Mouse (Mus musculus) myocyte (in vitro differentiated cells): Measurements from ENCODE around the gene Mast4.
A peak's percentile ranks its signal among the peaks of the same experiment; 100 is the strongest.

Experiments
- CEBPB ChIP-seq: IDR thresholded peaks from 2 replicates; pipeline ENCODE4 v1.6.1; 2011; ENCODE audit warnings: mild to moderate bottlenecking, moderate library complexity; ENCODE audit not compliant: poor library complexity, insufficient read depth, severe bottlenecking
- E2F4 ChIP-seq: IDR thresholded peaks from one replicate; pipeline ENCODE4 v1.6.1; 2011; ENCODE audit warnings: mild to moderate bottlenecking, control low read depth, moderate library complexity; ENCODE audit not compliant: insufficient read depth
- MAX ChIP-seq: IDR thresholded peaks from one replicate; pipeline ENCODE4 v1.6.1; 2011; ENCODE audit warnings: low read depth, mild to moderate bottlenecking, control low read depth
- MYOG ChIP-seq, 3 experiments: IDR thresholded peaks; one replicate each; pipeline ENCODE4 v1.6.1; 2011; ENCODE audit warnings: control low read depth in 2 of 3, low read depth in 2 of 3, mild to moderate bottlenecking in 2 of 3; ENCODE audit not compliant: insufficient read length in 2 of 3, control insufficient read depth in 1 of 3, insufficient read depth in 1 of 3
- POLR2A ChIP-seq: IDR thresholded peaks from one replicate; pipeline ENCODE4 v1.6.1; 2011; ENCODE audit warnings: low read depth, mild to moderate bottlenecking, control low read depth, moderate library complexity; ENCODE audit not compliant: insufficient read length
- REST ChIP-seq: IDR thresholded peaks from one replicate; pipeline ENCODE4 v1.6.1; 2011; ENCODE audit warnings: mild to moderate bottlenecking, control low read depth, moderate library complexity; ENCODE audit not compliant: insufficient read depth, insufficient read length
- SRF ChIP-seq: IDR thresholded peaks from one replicate; pipeline ENCODE4 v1.6.1; 2011; ENCODE audit warnings: low read depth; ENCODE audit not compliant: control insufficient read depth, insufficient read length
- TCF12 ChIP-seq: IDR thresholded peaks from one replicate; pipeline ENCODE4 v1.6.1; 2011; ENCODE audit warnings: mild to moderate bottlenecking, control low read depth; ENCODE audit not compliant: poor library complexity, insufficient read depth, severe bottlenecking
- TCF3 ChIP-seq: IDR thresholded peaks from one replicate; pipeline ENCODE4 v1.6.1; 2011; ENCODE audit warnings: low read depth, control low read depth; ENCODE audit not compliant: insufficient read length
- USF1 ChIP-seq: IDR thresholded peaks from one replicate; pipeline ENCODE4 v1.6.1; 2011; ENCODE audit warnings: low read depth, mild to moderate bottlenecking, control low read depth, moderate library complexity

DNA sequence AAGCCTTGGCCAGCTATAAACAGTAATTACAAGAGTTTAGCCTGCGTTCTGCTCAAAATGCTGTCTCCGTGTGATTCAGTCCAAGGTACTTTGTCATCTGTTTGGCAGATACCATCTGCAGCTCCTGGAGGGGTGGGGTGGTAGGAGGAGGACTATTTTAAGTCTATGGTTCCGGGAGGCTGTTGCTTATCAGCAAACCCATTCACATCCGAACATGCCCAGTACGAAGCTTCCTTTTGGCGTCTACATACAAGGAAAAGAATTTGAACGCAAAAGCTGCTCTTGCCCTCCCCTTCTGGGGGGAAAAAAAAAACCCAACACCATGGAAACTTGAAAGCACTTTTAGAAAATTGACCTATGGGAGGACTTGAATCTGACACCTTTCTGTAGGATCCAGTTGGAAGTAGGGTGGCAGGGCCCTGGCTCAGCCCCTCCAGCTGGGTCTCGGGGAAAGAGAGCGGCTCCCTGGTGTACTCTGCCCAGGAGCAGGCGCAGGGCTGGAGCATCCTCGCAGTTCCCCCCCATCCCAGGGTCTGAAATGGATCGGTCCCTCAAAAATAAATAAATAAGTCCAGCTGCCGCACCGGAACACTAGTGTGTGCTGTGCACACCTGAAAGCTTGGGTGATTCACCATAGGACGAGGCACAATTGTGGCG, 428.2 kb downstream of the Mast4 start:
- TF ChIP-seq CEBPB, result no peak
- TF ChIP-seq TCF12, result no peak
- TF ChIP-seq USF1, result no peak
- TF ChIP-seq SRF, result no peak
- no peak for TF ChIP-seq MAX
- peak in 1 of 3 experiments; percentile 3 for TF ChIP-seq MYOG (IDR thresholded peaks at IDR 0.05; ENCODE audit: control insufficient read depth in 1 of 3, insufficient read depth in 1 of 3, insufficient read length in 2 of 3, low read depth in 2 of 3)
- TF ChIP-seq REST, result no peak
- TF ChIP-seq POLR2A, result peak; percentile 23
- no peak for TF ChIP-seq TCF3
- TF ChIP-seq E2F4, result no peak
